ENCODE assay signal across 17 mouse cellular contexts in genomic region chr2:76861327-76861726, GRCm38 (mm10).
A peak's percentile ranks its signal among the peaks of the same experiment; 100 is the strongest.
DNase-seq lines count a peak whose midpoint lies in the region; ATAC-seq lines count a peak whose summit lies in the region.
"Had no signal": no experiment of that assay in that cellular context is flagged by ENCODE, and none has a peak within 500 bp of the region (broad histone marks: within the 10 kb centered on the region; RNA-seq: fewer than 3 reads in every experiment).

No protein-coding gene starts in this region.

- ATAC-seq in CD4-positive, CD25-positive, alpha-beta regulatory T cell, adult 4 months: peak; percentile 71
- ATAC-seq in inflammation-experienced regulatory T-cells, adult 6 months: peak; percentile 52
- ATAC-seq: activated CD4-positive, CD25-positive, alpha-beta regulatory T cell, adult 4 months; Patski had no signal

- DNase-seq in thymus, postnatal 4 days: no peak
- no peak for DNase-seq in B cell, adult 2 months
- DNase-seq: adrenal gland, adult 2 months; adrenal gland, adult 8-10 months; adrenal gland, postnatal 10 days; adrenal gland, postnatal 14 days; adrenal gland, postnatal 25 days; adrenal gland, postnatal 36 days; cerebellum, adult 11 months; cerebellum, adult 11-12 months; cerebellum, adult 18-20 months; cerebellum, adult 2 months; cerebellum, adult 8-10 months had no signal
